Mouse (Mus musculus) left cerebral cortex, adult 18-20 months (tissue): ENCODE data around the gene Cct2. TPM values are rescaled to one million over a fixed set of nuclear protein-coding genes. Genes with fewer than 3 reads are reported as not detected.
"Not testable (repeated sequence)": the region's sequence is repeated elsewhere in the genome, so short reads cannot be mapped to it uniquely, and the experiment has no call there.

ENCODE experiments used
- DNase-seq, 2 experiments: peaks; one replicate each; pipeline ENCODE4 v3.0.0; 2021 to 2022; ENCODE audit warnings: low spot score in 2 of 2, mixed read lengths in 1 of 2
- total RNA-seq, 2 experiments: library from RNA; stranded (reverse); gene quantifications; 2 replicates each; pipeline ENCODE4 v1.2.3; 2021

Gene Cct2
- total RNA-seq, 2 experiments from 2014 or later: 158 to 165 TPM

- DNase-seq: no peak
These were observed 740 bp downstream of the Cct2 start for GRCm38 (mm10) chr10:117062894-117063253.

GRCm38 (mm10) chr10:117055668-117056067 is 7.9 kb downstream of the Cct2 start:
- DNase-seq: no peak

DNA sequence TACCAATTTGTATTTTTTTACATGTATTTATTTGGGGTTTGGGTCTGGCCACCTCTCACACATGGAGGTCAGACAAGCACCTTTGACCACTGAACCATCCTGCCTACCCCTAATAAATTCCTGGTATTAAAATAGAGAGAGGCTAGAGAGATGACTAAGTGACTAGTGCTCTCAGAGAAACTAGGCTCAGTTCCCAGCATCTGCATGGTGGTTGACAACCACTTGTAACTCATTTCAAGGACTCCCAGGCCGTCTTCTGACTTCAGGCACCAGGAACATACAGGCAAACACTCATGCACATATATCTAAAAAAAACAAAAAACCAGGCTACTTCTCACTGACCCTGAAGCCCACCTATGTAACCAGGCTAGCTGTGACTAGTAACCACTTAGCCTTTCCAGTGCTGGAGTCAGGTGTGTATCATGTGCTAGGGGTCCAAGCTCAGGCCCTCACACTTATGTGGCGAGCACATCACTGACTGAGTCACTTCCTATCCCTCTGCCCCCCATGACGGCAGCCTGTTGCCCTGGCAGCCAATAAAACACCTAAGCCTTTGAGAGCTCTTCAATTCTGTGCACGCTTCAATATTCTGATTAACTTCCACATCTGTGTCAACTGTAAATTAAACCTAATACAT is 13.5 kb downstream of the Cct2 start:
- no peak for DNase-seq

- no peak for DNase-seq
These were observed 14.4 kb downstream of the Cct2 start for GRCm38 (mm10) chr10:117049253-117049652.

GRCm38 (mm10) chr10:117045175-117046056 is 18.2 kb downstream of the Cct2 start, which contains the start of gene Lrrc10:
TSS of gene Lrrc10 (plus strand) at chr10:117045341.
- DNase-seq: peak; percentile 18 to 23

GRCm38 (mm10) chr10:117043497-117044166 is 20.0 kb downstream of the Cct2 start:
- not testable (repeated sequence) for DNase-seq

DNA sequence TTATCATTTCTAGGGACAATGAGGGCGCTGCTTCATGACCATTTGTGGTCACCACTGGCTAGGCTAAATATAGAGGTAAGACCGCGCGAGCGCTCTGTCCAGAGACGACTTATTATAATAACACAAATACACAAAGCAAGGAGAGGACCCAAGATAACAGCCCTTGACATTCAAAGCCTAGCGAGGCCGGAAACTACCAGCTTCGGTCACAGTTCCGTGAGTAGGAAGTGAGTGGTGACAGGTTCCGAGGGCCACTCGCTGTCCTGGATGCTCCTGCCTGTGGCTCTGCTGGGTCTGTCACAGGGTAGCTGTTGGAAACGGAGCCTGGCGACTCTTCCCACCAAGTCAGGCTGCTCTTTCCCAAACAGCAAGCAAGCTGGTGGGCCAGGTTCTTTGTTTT is 21.3 kb downstream of the Cct2 start:
- no peak for DNase-seq

- peak in 1 of 2 experiments; percentile 24 for DNase-seq
These were observed 23.3 kb downstream of the Cct2 start for GRCm38 (mm10) chr10:117040355-117040754.

GRCm38 (mm10) chr10:117033785-117034184 is 29.8 kb downstream of the Cct2 start:
- DNase-seq: peak; percentile 72 to 81

DNA sequence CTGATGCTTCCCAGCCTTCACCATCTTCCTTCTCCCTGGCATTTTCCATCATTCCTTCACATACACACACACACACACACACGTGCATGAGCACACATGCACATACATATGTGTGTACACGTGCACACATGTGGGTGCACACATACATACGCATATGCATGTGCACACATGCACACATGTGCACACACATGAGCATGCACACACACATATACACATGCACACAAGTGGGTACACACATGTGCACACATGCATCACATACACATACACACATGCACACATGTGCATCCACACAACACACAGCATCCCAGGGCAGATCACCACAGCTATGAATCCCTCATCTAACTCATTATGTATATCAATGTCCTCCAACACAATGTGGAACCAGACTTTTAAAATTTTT is 32.5 kb downstream of the Cct2 start:
- no peak for DNase-seq

DNA sequence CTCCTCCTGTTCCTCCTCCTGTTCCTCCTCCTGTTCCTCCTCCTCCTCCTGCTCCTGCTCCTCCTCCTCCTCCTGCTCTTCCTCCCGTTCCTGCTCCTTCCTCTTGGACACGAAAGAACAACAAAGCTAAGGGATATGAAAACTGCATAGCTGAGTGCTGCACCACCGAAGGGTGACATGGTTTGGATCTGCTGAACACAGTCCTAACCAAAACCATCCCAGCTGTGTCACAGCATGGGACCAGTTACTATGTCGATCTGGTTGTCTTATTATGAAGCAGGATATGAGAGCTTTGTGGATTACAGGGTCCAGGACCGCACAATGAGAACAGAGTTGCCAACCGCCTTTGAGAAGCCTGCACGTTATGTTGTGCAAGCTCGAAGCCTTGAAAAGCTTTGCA is 37.4 kb downstream of the Cct2 start:
- DNase-seq: no peak

GRCm38 (mm10) chr10:117025776-117026175 is 37.8 kb downstream of the Cct2 start:
- DNase-seq: not testable (repeated sequence)

- no peak for DNase-seq
These were observed 39.9 kb downstream of the Cct2 start for GRCm38 (mm10) chr10:117023693-117024092.

- no peak for DNase-seq
These were observed 42.4 kb downstream of the Cct2 start for GRCm38 (mm10) chr10:117021020-117021754.

DNA sequence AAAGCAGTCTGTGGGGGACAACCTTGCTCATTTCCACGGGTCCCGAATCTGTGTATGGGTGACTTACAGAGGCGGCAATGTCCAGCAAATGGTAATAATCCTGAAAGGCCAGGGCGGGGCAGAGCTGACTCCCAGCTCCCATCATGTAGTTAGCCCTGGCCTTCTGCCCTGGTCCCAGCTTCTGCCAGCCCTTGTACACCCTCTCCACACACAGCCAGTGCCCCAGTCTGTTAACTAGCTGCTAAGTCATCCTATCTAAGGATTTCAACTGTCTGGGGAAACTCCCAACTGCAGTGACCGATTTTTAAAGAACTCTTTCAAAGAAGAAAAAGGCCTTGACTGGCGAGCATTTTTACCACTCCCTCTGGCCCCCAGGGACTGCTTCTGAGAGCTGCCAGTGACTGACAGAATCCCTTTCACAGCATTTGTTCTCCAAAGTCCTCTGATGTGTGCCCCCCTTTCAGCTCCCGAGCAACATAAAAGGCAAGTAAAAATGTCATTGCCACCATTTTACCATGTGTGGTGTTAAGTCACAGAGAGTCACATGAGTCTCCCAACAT is 45.3 kb downstream of the Cct2 start:
- no peak for DNase-seq

GRCm38 (mm10) chr10:117014565-117014964 is 49.0 kb downstream of the Cct2 start:
- no peak for DNase-seq

DNA sequence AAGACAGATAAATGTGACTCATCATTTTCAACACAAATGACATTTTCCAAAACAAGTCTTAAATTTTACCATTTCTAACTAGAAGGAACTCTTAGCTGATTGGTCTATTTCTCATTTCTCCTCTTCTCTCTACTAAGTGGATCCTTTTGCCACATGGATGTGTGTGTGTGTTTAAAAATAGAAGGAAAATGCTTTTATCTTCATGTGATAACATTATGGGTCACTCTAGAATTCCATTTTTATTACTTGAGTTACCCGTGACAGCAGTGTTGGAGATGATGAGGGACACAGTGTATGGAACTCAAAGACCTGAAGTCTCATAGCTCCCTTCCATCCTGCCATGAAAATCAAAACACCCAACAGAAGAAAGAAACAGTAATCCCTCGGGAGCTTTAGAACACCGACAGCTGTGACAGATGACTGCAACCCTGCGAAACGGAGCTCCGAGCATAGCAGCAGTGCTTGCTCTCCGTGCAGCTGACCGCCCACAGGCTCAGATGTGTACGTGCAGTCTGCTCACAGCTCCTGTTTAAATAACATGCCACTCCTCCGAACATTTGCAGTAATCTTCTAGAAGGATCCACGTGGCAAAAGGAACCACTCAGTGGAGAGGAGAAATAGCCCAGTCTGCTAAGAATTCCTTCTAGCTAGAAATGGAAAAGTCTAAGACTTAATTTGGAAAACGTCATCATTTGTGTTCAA is 49.8 kb downstream of the Cct2 start:
- DNase-seq: peak; percentile 18 to 45

- no peak for DNase-seq
These were observed 52.6 kb downstream of the Cct2 start for GRCm38 (mm10) chr10:117011047-117011446.

DNA sequence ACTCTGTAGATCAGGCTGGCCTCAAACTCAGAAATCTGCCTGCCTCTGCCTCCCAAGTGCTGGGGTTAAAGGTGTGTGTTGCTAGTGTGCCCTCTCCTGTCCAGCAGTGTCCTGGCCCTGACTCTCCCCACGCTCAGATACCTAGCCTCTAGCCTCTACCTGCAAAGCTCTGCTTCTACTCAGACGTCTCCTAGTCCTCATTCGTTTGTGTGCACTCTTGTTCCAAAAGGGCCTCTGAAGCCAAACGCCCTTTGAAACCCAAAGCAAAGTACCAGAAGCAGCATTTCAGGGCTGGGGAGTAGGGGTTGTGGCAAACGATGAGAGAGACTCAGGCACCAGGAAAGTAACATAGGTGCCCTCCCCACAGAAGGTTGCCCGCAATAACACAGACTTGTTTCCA is 53.9 kb downstream of the Cct2 start:
- no peak for DNase-seq
